Mouse (Mus musculus): ENCODE measurements around the gene Usp50.

DNA sequence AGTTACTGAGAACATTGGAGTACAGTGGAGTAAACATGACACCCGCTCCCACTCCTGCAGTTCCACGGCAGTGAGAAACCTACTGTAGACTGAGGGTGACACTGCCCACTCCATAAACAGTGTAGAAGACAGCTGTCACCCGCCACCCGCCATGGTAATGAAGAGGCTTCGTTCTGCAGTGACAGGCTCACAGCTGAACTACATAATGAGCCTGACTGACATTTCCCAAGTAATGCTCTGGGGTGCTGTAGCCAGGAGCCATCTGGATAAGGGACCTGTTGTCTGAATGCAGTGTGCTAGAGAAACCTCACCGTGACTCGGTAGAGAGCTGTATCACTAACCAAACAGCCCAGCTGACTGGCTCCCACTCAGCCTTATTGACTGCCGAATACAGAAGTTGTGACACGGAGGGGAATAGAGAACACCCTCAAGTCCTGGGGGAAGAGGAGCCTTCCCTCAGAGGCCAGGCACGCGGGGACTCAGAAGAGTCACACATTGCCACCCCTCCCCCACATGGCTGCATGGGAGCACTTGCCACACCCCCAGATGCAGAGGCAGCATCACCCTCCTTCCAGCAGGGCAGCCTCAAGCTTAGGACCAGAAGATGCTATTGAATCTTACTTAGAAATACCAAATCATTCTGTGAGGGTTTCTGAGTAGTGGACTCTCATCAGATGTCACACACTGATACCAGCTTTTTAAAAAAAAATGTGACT lies 17.2 kb downstream of the Usp50 start:
- no peak for TF ChIP-seq CTCF (conservative IDR thresholded peaks at IDR 0.05; ENCODE audit: insufficient read depth, insufficient read length, low read depth, low read length)
- no peak for TF ChIP-seq POLR2A (IDR thresholded peaks at IDR 0.05; ENCODE audit: low read depth, low read length)

Measured in kidney, adult 2 months (tissue).